Mouse (Mus musculus): ENCODE measurements around the gene Olfr1221. TPM values are rescaled to one million over a fixed set of nuclear protein-coding genes. Genes with fewer than 3 reads are reported as not detected.

The Olfr1221 gene
- polyA plus RNA-seq, 1 experiment from 2014 or later: not detected

Other genes starting within 250 kb of the Olfr1221 start
- not detected in 2 replicates for gene Olfr1208, start 215.0 kb downstream of the Olfr1221 start, polyA plus RNA-seq (2015; fragmentation: Nextera tagmentation; extraction: Ambion mirVana)
- not detected in 2 replicates for gene Olfr1209, start 202.1 kb downstream of the Olfr1221 start, polyA plus RNA-seq (2015; fragmentation: Nextera tagmentation; extraction: Ambion mirVana)
- not detected in 2 replicates for gene Olfr1211, start 179.2 kb downstream of the Olfr1221 start, polyA plus RNA-seq (2015; fragmentation: Nextera tagmentation; extraction: Ambion mirVana)
- gene Olfr1212, start 163.3 kb downstream of the Olfr1221 start, polyA plus RNA-seq (2015; fragmentation: Nextera tagmentation; extraction: Ambion mirVana): not detected in 2 replicates
- gene Gm13762, start 137.0 kb downstream of the Olfr1221 start, polyA plus RNA-seq (2015; fragmentation: Nextera tagmentation; extraction: Ambion mirVana): not detected in 2 replicates
- not detected in 2 replicates for gene Olfr1214, start 124.6 kb downstream of the Olfr1221 start, polyA plus RNA-seq (2015; fragmentation: Nextera tagmentation; extraction: Ambion mirVana)
- not detected in 2 replicates for gene Olfr1215, start 110.3 kb downstream of the Olfr1221 start, polyA plus RNA-seq (2015; fragmentation: Nextera tagmentation; extraction: Ambion mirVana)
- gene Olfr1216, start 98.9 kb downstream of the Olfr1221 start, polyA plus RNA-seq (2015; fragmentation: Nextera tagmentation; extraction: Ambion mirVana): not detected in 2 replicates
- gene Olfr1217, start 85.2 kb downstream of the Olfr1221 start, polyA plus RNA-seq (2015; fragmentation: Nextera tagmentation; extraction: Ambion mirVana): not detected in 2 replicates
- gene Olfr1218, start 56.1 kb downstream of the Olfr1221 start, polyA plus RNA-seq (2015; fragmentation: Nextera tagmentation; extraction: Ambion mirVana): not detected in 2 replicates
- gene Olfr1219, start 33.8 kb downstream of the Olfr1221 start, polyA plus RNA-seq (2015; fragmentation: Nextera tagmentation; extraction: Ambion mirVana): not detected in 2 replicates
- gene Olfr1220, start 10.4 kb downstream of the Olfr1221 start, polyA plus RNA-seq (2015; fragmentation: Nextera tagmentation; extraction: Ambion mirVana): not detected in 2 replicates
- gene Olfr1222, start 15.8 kb upstream of the Olfr1221 start, polyA plus RNA-seq (2015; fragmentation: Nextera tagmentation; extraction: Ambion mirVana): not detected in 2 replicates
- not detected in 2 replicates for gene Olfr1223, start 34.3 kb upstream of the Olfr1221 start, polyA plus RNA-seq (2015; fragmentation: Nextera tagmentation; extraction: Ambion mirVana)
- gene Olfr1224-ps1, start 46.8 kb upstream of the Olfr1221 start, polyA plus RNA-seq (2015; fragmentation: Nextera tagmentation; extraction: Ambion mirVana): not detected in 2 replicates
- not detected in 2 replicates for gene Olfr1225, start 57.4 kb upstream of the Olfr1221 start, polyA plus RNA-seq (2015; fragmentation: Nextera tagmentation; extraction: Ambion mirVana)
- gene Olfr1226, start 82.8 kb upstream of the Olfr1221 start, polyA plus RNA-seq (2015; fragmentation: Nextera tagmentation; extraction: Ambion mirVana): not detected in 2 replicates
- not detected in 2 replicates for gene Olfr1228, start 136.8 kb upstream of the Olfr1221 start, polyA plus RNA-seq (2015; fragmentation: Nextera tagmentation; extraction: Ambion mirVana)
- not detected in 2 replicates for gene Olfr1229, start 170.7 kb upstream of the Olfr1221 start, polyA plus RNA-seq (2015; fragmentation: Nextera tagmentation; extraction: Ambion mirVana)
- gene Olfr1230, start 180.0 kb upstream of the Olfr1221 start, polyA plus RNA-seq (2015; fragmentation: Nextera tagmentation; extraction: Ambion mirVana): not detected in 2 replicates
- not detected in 2 replicates for gene Olfr1231, start 189.8 kb upstream of the Olfr1221 start, polyA plus RNA-seq (2015; fragmentation: Nextera tagmentation; extraction: Ambion mirVana)
- gene Olfr1232, start 212.4 kb upstream of the Olfr1221 start, polyA plus RNA-seq (2015; fragmentation: Nextera tagmentation; extraction: Ambion mirVana): not detected in 2 replicates
- gene Olfr1233, start 225.1 kb upstream of the Olfr1221 start, polyA plus RNA-seq (2015; fragmentation: Nextera tagmentation; extraction: Ambion mirVana): not detected in 2 replicates
- not detected in 2 replicates for gene Olfr1234, start 247.6 kb upstream of the Olfr1221 start, polyA plus RNA-seq (2015; fragmentation: Nextera tagmentation; extraction: Ambion mirVana)